Mouse (Mus musculus): ENCODE measurements at regions not wholly inside any gene's neighbourhood (a gene's known extent, or its start where the extent isn't known, plus 50 kb on each side); places are given as distances from the start of the nearest gene placed in this dataset.

DNA sequence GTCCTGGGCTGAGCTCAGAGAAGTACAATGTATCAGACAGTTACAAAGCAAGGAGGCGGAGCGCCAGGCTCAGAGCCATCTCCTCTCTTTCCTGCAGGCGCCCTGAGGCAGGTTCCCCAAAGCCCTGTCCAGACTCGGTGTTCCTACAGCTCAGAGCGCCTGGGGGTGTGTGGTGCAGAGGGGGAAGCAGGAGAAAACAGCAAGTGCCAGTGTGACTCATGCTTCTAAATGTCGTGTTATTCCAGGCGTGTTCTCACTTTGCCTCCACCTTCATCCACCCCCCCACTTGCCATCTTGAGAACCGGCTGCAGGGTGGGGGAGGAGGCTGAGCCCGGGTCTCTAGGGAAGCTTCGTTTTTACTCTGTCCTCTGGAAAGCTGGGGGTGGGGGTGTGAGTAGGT lies 160.5 kb downstream of the Rplp1 start:
- no peak for ATAC-seq (ENCODE audit: extremely low read depth, insufficient number of reproducible peaks, low FRiP score, poor library complexity, severe bottlenecking)
- no peaks in the 10 kb centered on the region for H3K36me3 ChIP-seq (replicated peaks)
- H3K9me3 ChIP-seq (replicated peaks), result no peaks in the 10 kb centered on the region
- TF ChIP-seq TAL1 (conservative IDR thresholded peaks at IDR 0.05; ENCODE audit: low read depth, low read length), result no peak
- no peak for TF ChIP-seq GATA1 (IDR thresholded peaks at IDR 0.05; ENCODE audit: borderline replicate concordance, low read length)
- no peak for TF ChIP-seq POLR2AphosphoS5 (IDR thresholded peaks at IDR 0.05; ENCODE audit: insufficient replicate concordance, low read depth, low read length)
- no peak for TF ChIP-seq CTCF (IDR thresholded peaks at IDR 0.05; ENCODE audit: low read depth, low read length)
- TF ChIP-seq GATA2 (IDR thresholded peaks at IDR 0.05; ENCODE audit: borderline replicate concordance, low read depth, low read length), result no peak
- H3K4me3 ChIP-seq (ENCODE audit: low read depth, low read length), result no peak overlapping the region
- H3K27me3 ChIP-seq (ENCODE audit: insufficient read depth, low read length), result peaks cover 3% of the 10 kb centered on the region; the same call in 1 of the 2 replicates
- H3K4me1 ChIP-seq (ENCODE audit: insufficient read depth, low read depth, low read length), result no peaks in the 10 kb centered on the region
- no peak for DNase-seq (ENCODE audit: low spot score)

DNA sequence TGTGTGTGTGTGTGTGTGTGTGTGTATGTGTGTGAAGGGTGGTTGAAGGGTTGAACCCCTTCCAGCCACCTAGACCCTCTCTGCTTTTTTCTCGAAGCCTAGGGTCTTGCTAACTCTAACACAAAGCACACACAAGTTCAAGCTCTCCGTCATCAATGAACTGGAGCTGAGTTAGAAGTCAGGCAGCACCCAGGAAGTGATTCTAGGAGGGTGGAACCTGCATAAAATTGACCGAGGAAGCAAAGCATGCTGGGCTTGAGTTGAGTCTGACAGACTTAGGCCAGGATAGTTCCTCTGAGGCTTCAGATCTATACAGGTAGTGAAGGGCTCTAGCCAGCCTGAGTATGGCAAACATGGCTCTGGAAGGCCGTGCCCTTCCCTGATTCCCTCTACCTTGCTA lies 165.1 kb downstream of the Rplp1 start:
- H3K4me3 ChIP-seq (ENCODE audit: low read depth, low read length), result no peak overlapping the region
- H3K9me3 ChIP-seq (replicated peaks), result no peaks in the 10 kb centered on the region
- no peak for DNase-seq (ENCODE audit: low spot score)
- no peak for ATAC-seq (ENCODE audit: extremely low read depth, insufficient number of reproducible peaks, low FRiP score, poor library complexity, severe bottlenecking)
- H3K4me1 ChIP-seq (ENCODE audit: insufficient read depth, low read depth, low read length), result no peaks in the 10 kb centered on the region
- TF ChIP-seq GATA2 (IDR thresholded peaks at IDR 0.05; ENCODE audit: borderline replicate concordance, low read depth, low read length), result no peak
- peaks cover 7% of the 10 kb centered on the region for H3K27me3 ChIP-seq (ENCODE audit: insufficient read depth, low read length)
- H3K36me3 ChIP-seq (replicated peaks), result no peaks in the 10 kb centered on the region

DNA sequence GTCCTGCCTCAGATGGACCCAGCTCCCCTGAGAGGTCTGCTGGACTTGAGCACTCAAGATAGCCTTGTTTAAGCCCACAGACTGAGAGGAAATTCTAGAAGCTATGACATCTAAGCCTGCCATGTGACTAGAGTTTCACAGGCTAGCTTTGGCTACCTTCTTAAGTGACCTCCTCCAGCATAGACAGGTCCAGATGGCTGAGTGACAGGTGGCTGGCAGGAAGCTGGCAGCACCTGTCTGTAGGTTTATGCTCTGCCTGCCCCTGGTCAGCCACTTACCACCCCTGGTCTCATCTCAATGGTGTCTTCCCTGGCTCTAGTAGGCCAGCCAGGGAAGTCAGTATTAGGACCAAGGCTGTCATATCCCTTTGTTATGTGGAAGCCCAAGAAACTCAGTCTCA lies 165.9 kb downstream of the Rplp1 start:
- DNase-seq (ENCODE audit: low spot score) (no peak), ATAC-seq (ENCODE audit: extremely low read depth, insufficient number of reproducible peaks, low FRiP score, poor library complexity, severe bottlenecking) (no peak)
- no peaks in the 10 kb centered on the region for H3K4me1 ChIP-seq (ENCODE audit: insufficient read depth, low read depth, low read length)
- H3K4me3 ChIP-seq (ENCODE audit: low read depth, low read length), result no peak overlapping the region
- no peaks in the 10 kb centered on the region for H3K36me3 ChIP-seq (replicated peaks)
- TF ChIP-seq GATA1 (IDR thresholded peaks at IDR 0.05; ENCODE audit: borderline replicate concordance, low read length) (no peak), GATA2 (IDR thresholded peaks at IDR 0.05; ENCODE audit: borderline replicate concordance, low read depth, low read length) (no peak), TAL1 (conservative IDR thresholded peaks at IDR 0.05; ENCODE audit: low read depth, low read length) (no peak), POLR2AphosphoS5 (IDR thresholded peaks at IDR 0.05; ENCODE audit: insufficient replicate concordance, low read depth, low read length) (no peak), CTCF (IDR thresholded peaks at IDR 0.05; ENCODE audit: low read depth, low read length) (no peak)
- peaks cover 4% of the 10 kb centered on the region; the same call in 1 of the 2 replicates for H3K27me3 ChIP-seq (ENCODE audit: insufficient read depth, low read length)
- no peaks in the 10 kb centered on the region for H3K9me3 ChIP-seq (replicated peaks)

DNA sequence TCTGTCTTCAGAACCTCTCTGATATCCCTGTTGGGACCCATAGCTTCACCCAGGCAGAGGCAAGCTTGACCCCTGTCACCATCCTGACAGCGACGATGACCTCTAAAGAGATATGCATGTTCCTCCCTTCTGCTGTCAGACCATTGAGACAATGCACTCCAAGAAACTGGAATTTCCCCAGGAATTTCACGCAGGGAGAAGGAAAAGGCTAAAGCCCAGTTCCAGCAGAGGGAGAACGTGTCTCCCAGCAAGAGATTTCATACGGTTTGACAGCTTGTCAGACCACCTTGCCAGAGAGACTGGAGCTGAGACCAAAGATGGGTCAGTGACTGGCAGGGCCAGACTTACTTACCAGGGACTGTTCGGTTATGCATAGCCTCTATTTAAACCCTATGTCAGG lies 167.9 kb downstream of the Rplp1 start:
- ATAC-seq (ENCODE audit: extremely low read depth, insufficient number of reproducible peaks, low FRiP score, poor library complexity, severe bottlenecking) (no peak), DNase-seq (ENCODE audit: low spot score) (no peak)
- Histone ChIP-seq H3K36me3 (replicated peaks) (no peaks in the 10 kb centered on the region), H3K4me3 (ENCODE audit: low read depth, low read length) (no peak overlapping the region), H3K4me1 (ENCODE audit: insufficient read depth, low read depth, low read length) (no peaks in the 10 kb centered on the region), H3K9me3 (replicated peaks) (no peaks in the 10 kb centered on the region), H3K27me3 (ENCODE audit: insufficient read depth, low read length) (peaks cover 4% of the 10 kb centered on the region; the same call in 1 of the 2 replicates)
- TF ChIP-seq TAL1 (conservative IDR thresholded peaks at IDR 0.05; ENCODE audit: low read depth, low read length), result no peak

DNA sequence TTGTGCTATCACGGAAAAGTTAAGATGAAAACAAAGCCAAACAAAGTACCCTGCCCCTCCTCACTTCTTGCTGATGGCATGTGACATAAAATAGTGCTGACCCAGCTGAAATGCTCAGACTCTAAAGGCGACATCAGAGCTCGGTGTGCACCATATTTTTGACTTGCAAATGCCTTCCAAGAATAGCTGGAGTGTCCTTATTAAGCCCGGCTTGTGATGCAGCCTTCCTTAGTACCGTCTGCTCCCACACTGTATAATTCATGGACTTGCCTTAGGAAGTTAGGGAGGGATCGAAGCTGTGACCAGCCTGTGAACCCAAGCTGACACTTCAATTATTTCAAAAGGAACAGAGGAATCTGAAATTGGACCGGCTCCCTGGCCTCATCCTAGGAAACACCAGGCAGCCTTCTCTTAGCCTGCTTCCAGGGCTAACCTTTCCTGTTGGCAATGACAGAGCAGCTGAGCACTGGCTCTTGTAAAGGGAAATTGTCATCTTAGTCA lies 169.0 kb downstream of the Rplp1 start:
- H3K4me3 ChIP-seq (ENCODE audit: low read depth, low read length), result no peak overlapping the region
- no peak for DNase-seq (ENCODE audit: low spot score)
- no peak for ATAC-seq (ENCODE audit: extremely low read depth, insufficient number of reproducible peaks, low FRiP score, poor library complexity, severe bottlenecking)
- H3K27me3 ChIP-seq (ENCODE audit: insufficient read depth, low read length), result peaks cover 4% of the 10 kb centered on the region; the same call in 1 of the 2 replicates
- no peaks in the 10 kb centered on the region for H3K36me3 ChIP-seq (replicated peaks)
- H3K4me1 ChIP-seq (ENCODE audit: insufficient read depth, low read depth, low read length), result no peaks in the 10 kb centered on the region
- TF ChIP-seq GATA2 (IDR thresholded peaks at IDR 0.05; ENCODE audit: borderline replicate concordance, low read depth, low read length) (no peak), POLR2AphosphoS5 (IDR thresholded peaks at IDR 0.05; ENCODE audit: insufficient replicate concordance, low read depth, low read length) (no peak), CTCF (IDR thresholded peaks at IDR 0.05; ENCODE audit: low read depth, low read length) (no peak), GATA1 (IDR thresholded peaks at IDR 0.05; ENCODE audit: borderline replicate concordance, low read length) (no peak), TAL1 (conservative IDR thresholded peaks at IDR 0.05; ENCODE audit: low read depth, low read length) (no peak)
- no peaks in the 10 kb centered on the region for H3K9me3 ChIP-seq (replicated peaks)

DNA sequence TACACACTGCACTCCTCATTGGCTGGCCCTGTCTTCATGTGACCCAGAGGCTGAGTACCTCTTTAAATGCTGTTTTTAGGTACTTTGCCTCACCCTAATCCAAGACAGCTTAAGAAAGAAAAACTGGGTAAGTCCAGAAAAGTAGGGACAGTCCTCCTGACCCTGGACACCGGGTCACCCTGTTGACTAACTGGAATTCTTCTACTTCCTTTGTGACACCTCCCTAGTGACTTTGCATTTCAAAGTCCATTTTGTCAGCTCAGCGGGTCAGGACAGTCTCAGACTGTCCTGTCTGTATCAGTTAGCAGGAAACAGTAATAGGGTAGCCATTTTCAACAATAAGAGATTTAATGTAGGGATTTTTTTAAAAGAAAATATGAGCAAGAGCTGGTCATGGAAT lies 180.8 kb downstream of the Rplp1 start:
- no peak overlapping the region for H3K4me3 ChIP-seq (ENCODE audit: low read depth, low read length)
- ATAC-seq (ENCODE audit: extremely low read depth, insufficient number of reproducible peaks, low FRiP score, poor library complexity, severe bottlenecking) (no peak), DNase-seq (ENCODE audit: low spot score) (no peak)
- TF ChIP-seq GATA1 (IDR thresholded peaks at IDR 0.05; ENCODE audit: borderline replicate concordance, low read length), result no peak
- TF ChIP-seq GATA2 (IDR thresholded peaks at IDR 0.05; ENCODE audit: borderline replicate concordance, low read depth, low read length), result no peak
- no peak for TF ChIP-seq POLR2AphosphoS5 (IDR thresholded peaks at IDR 0.05; ENCODE audit: insufficient replicate concordance, low read depth, low read length)
- no peak for TF ChIP-seq CTCF (IDR thresholded peaks at IDR 0.05; ENCODE audit: low read depth, low read length)
- no peak for TF ChIP-seq TAL1 (conservative IDR thresholded peaks at IDR 0.05; ENCODE audit: low read depth, low read length)
- no peaks in the 10 kb centered on the region for H3K9me3 ChIP-seq (replicated peaks)
- no peaks in the 10 kb centered on the region for H3K36me3 ChIP-seq (replicated peaks)
- H3K27me3 ChIP-seq (ENCODE audit: insufficient read depth, low read length), result no peaks in the 10 kb centered on the region
- no peaks in the 10 kb centered on the region for H3K4me1 ChIP-seq (ENCODE audit: insufficient read depth, low read depth, low read length)

DNA sequence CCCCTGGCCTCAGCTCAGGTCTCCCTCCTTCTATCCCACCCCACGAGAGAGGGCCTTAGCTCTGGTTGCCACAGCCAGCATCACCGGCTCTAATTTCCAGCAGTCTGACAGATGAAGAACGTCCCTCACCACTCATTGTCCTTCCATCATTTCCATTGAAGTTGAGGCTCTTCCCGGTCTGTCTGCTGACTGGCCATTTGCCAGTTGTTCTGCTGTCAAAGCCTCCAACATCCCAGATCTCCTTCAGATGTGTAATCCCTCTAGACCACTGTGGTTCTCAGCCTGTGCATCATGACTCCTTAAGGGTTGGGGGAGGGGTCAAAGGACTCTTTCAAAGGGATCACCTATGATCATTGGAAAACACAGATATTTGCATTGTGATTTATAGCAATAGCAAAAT lies 181.6 kb downstream of the Rplp1 start:
- DNase-seq (ENCODE audit: low spot score) (no peak), ATAC-seq (ENCODE audit: extremely low read depth, insufficient number of reproducible peaks, low FRiP score, poor library complexity, severe bottlenecking) (no peak)
- H3K4me1 ChIP-seq (ENCODE audit: insufficient read depth, low read depth, low read length), result no peaks in the 10 kb centered on the region
- H3K4me3 ChIP-seq (ENCODE audit: low read depth, low read length), result no peak overlapping the region
- no peaks in the 10 kb centered on the region for H3K36me3 ChIP-seq (replicated peaks)
- no peaks in the 10 kb centered on the region for H3K27me3 ChIP-seq (ENCODE audit: insufficient read depth, low read length)
- no peaks in the 10 kb centered on the region for H3K9me3 ChIP-seq (replicated peaks)
- TF ChIP-seq GATA1 (IDR thresholded peaks at IDR 0.05; ENCODE audit: borderline replicate concordance, low read length), result no peak
- no peak for TF ChIP-seq POLR2AphosphoS5 (IDR thresholded peaks at IDR 0.05; ENCODE audit: insufficient replicate concordance, low read depth, low read length)
- TF ChIP-seq CTCF (IDR thresholded peaks at IDR 0.05; ENCODE audit: low read depth, low read length), result no peak
- no peak for TF ChIP-seq TAL1 (conservative IDR thresholded peaks at IDR 0.05; ENCODE audit: low read depth, low read length)
- TF ChIP-seq GATA2 (IDR thresholded peaks at IDR 0.05; ENCODE audit: borderline replicate concordance, low read depth, low read length), result no peak

Measured in G1E (cell line).